Mouse (Mus musculus): ENCODE results near the gene Cpxm2.
A peak's percentile ranks its signal among the peaks of the same experiment; 100 is the strongest.

Cpxm2 gene

DNA sequence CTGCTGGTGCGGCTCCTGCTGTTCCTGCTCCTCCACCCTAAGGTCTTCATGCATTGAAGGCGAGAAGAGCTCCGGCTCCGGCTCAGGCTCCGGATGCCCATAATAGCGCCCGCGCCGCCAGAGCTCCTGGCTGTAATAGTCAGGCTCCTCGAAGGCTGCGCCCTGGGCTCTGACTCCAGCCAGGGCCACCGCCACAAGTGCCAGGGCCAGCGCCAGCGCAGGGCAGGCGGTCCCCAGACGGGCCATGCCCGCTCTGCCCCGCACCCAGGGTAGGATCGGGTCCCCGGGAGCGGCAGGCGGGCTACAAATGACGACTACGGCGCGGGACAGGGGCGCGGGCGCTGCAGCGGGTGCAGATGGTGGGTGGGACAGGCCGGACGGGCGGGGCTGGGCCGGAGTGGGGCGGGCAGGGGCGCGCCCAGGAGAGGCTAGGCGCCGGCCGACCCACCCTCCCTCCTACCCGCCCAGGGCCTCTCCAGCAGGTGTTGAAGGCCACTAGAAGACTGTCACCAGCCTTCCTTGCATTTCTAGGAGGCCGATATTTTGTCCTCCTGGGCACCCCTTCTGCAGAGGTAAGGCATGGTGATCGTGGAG, at the start of gene Cpxm2:
Gene Cpxm2, minus strand, starts transcription at position 372 of the 594 bp plus-strand sequence.
- peak; percentile 29 for DNase-seq (ENCODE audit: low spot score)

DNA sequence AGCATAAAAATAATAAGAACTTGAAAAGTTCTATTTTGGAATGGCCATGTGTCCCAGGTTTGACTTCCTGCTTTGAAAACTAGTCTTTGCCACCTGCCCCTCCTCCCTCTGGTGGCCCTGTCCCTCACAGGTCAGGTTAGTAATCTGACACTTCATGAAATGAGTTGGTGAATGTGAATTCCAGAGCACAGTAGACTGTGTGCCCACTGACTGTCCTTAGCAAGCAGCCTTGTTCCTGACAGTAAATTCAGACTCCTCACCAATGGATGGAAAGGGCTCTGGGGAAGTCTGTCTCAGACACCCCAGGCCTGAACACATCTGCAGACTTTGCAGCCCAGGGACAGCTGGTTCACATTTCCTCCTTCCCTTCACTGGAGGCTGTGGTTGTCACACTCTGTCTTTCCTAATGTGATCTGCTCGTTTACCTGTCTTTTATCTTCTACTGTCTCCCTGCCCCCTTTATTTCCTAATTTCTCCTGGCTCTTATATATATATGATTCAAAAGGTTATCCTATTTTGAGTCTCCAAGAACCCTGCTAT, 49.6 kb upstream of the Cpxm2 start:
- DNase-seq (ENCODE audit: low spot score) = peak; percentile 42

DNA sequence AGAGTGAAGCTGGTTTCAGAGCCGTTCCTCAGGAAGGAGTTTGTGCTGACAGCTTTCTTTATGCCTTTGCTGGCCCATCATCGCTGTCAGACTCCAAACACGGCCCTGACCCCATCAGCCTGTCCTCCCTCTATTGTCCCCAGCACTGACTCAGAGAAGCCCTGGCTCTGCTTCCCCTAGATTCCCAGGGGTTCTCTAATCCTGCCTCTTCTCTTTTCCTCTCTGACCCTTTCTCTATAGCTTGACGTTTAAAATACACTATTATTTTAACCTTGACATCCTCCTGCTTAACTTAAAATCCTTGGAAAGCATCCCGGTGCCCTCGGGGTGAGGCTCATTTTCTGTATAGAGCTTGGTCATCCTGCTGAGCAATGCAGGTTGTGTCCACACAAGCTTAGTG, 45.1 kb upstream of the Cpxm2 start:
- DNase-seq (ENCODE audit: low spot score) = no peak

DNA sequence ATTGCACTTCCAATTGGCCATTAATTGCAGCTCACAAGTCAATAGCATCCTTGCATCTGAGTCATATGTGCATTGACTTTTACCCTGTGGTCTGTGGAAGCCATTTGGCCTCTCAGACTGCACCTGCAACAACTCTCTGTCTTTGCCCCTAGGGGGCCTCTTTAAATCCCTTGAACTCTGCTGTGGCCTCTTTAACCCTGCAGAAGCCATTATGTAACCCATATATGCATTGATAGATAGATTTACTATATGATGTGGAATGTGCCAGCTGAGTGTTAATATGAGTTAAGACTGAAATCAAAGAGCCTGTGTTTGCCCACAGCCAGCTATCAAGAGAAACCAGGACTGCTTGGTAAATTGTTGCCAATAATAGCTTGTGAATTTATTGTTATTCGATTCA, 44.3 kb upstream of the Cpxm2 start:
- peak; percentile 19 for DNase-seq (ENCODE audit: low spot score)

DNA sequence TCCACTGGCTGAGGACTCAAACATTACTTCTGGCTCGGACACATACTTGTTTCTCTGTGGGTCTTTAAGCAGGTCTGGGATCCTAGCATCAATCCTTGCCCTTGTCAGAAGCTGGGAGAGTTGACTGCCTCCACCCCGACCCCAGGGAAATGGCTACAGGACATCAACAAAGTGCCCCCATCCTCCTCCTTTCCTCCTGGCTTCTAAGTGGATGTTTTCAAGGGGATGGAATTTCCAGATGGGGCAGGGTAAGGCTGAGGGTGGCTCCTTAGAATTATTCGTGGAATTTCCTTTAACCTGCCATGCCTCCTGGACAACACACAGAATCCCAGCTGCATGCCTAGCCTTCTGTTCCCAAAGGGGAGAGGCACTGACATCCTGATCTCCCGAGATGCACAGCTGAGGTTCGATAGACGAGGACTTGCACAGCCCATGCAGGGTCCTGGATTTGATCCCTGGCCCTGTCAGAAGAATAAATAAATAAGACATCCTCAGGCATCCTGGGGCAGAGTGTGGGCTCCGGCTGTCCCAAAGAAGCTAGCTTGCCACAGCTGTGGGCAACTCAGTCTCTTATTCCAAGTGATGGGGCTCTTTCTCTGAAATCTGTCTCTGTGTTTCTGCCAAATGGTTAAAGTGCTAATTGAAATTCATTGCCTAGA, 43.4 kb upstream of the Cpxm2 start:
- DNase-seq (ENCODE audit: low spot score) = peak; percentile 22

DNA sequence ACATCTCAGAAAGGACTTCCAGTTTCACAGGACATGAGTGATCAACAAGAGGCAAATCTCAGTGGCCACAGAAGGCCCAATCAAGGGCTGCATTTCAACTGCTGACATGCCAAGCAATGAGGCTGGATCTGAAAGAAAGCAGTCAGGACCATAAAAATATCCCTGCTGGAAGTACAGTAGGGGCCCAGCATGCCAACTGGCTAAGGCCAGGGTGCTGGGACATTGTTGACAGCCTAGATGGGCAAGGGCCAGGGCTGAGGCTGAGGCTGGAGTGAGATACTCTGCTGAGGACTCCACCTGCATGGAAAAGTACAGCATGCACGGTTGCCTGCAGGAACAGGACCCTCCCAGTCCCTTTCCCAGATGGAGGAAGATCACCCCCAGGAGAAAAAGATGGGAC, 42.0 kb upstream of the Cpxm2 start:
- DNase-seq (ENCODE audit: low spot score) = no peak

DNA sequence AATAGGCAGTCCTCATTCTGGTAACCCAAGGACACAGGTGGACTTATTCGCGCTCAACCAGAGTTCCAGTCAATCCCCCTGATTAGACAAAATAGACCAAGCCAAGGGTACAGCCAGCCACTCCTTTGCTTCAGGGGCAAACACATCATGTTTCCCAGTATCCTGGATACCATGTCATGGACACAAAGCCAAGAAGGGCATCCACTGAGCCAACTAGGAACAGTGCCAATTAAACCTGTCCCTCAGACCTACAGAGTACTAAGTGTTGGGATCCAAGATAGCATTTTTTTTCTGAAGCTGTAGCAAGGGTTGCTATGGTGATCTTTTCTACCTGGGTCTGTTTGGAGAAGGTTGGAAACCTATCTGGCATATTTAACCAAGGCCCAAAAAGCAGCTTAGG, 39.1 kb upstream of the Cpxm2 start:
- DNase-seq (ENCODE audit: low spot score) = no peak

DNA sequence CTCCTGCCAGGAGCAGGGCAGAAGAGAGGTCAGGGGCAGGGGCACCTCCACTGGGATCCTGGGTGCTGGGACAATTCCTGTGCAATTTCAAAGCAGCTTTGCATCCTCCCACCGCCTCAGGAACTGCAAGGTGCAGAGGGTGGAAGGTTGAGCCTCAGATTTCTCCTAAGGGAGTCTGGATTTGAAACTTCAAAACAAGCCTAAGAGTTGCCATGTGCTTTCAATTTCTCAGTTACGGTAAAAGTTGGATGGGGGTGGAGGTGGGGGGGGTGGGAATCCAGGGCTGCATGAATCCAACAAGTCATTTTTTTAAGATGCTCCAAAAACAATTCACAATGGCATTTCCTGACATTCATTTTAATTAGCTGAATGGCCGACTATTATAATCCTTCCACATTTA, 32.9 kb upstream of the Cpxm2 start:
- no peak for DNase-seq (ENCODE audit: low spot score)

DNA sequence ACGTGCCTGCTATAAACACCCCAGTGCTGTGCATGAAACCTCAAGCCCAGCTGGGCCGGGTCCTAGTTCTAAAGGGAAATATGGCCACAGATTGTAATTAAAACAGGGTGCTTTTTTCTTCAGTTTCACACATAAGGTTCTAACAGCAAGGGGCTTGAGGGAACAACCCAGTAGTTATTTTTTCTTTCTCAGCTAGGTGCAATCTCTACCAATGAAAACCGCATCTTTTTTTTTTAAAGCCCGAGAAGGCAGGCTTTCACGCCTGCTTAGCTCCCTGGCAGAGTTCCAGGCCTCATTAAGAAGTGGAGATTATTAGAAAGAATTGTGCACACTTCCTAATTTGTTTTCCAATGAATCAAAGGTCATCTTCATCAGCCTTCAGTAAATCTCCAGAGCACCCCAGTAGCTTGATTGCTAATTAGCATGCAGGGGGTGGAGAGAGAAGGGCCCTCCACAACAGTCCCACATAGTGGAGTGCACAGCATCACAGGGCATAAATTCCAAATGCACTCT, 29.4 kb upstream of the Cpxm2 start:
- no peak for DNase-seq (ENCODE audit: low spot score)

DNA sequence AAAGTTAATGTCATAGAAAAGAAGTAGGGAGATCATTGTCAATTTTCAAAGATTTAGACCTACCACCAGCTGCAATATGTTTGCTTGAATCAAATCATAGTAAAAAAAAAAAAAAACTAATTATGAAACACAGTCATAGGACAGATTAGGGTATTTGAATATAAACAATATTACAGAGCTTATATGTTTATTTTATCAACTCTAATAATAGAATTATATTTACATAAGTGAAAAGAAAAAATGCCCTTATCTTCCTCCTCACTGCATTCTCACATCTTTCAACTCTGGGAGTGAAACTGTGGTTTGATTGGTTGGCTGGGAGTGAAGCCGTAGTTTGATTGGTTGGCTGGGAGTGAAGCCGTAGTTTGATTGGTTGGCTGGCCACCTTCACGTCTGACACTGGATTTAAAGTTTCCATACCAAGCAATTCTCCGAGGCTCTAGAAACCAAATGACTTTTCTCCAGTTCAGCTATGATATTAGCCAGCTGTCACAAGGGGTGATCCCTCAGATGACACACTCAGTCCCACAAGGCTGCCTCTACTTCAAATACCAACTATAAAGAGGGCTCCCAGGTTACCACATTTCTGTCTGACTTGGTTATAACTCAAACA, 27.2 kb upstream of the Cpxm2 start:
- DNase-seq (ENCODE audit: low spot score) = no peak

DNA sequence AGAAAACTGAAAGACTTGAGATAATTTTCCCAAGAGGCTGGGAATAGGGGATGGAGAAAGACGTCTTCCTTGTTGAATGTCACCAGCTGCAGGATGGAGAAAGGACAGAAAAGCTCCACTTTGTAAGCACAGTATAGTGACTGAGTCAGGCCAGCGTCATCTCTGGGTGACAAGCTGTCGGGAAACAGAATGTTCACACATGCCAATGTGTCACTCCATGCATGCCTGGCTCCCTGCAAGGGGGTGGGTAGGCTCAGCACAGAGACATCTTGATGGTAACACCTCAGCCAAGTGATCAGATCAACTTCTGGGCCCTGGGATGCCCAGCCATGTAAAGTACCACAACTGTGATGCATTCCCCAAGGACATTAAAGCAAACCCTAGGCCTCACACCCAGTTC, 26.5 kb upstream of the Cpxm2 start:
- DNase-seq (ENCODE audit: low spot score) = no peak

DNA sequence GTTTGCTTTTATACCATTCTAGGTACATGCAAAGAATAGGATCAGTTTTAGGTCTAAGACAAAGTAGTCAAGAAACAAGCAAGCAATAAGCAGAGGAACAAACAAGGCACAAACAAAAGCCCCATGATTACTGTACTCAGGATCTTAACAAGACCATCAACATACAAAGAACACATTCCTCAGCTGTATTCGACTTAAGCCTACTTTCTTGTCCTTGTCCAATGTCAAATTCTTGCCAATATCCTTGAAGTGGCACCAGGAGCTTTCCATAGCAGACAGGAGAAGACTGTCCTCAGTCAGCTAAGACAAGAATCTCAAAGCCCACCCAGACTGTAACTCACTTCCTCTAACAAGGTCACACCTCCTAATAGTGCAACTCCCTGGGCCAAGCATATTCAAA, 24.5 kb upstream of the Cpxm2 start:
- no peak for DNase-seq (ENCODE audit: low spot score)

DNA sequence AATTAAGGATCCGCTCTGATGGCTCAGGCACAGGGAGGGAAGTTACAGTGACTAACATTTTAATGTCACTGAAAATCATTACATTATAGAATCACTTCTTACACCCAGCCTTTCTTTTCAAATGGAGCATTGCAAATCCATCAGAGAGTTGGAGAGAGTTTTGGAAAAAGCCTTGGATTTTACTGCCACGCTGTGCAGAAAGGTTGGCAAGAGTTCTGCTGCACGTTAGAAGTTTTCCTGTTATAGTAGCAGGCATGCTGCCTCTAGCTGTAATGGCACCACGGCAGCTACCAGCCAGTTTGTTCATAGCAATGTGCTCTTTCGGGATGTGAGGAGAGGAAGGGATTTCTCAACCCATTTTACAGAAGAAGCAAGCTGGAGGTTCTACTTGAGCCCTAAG, 20.2 kb upstream of the Cpxm2 start:
- no peak for DNase-seq (ENCODE audit: low spot score)

DNA sequence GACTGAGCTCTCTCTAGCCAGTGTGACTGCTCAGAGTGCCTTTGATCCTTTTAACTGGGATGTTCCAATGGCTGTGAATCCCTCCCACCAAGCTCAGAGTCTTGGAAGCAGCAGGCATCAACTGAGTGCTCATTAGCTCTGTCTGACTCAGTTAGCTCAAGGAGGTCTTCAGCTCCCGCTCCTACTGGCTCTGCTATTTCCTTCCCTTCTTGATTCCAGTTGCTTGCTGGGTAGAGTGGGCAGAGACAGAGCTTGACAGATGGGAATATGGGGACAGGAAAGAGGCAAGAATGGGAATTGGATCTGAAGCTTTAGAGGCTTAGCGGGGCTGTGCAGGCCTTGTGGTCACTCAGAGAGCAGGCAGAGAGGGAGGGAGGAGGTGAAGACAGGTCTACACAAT, 19.8 kb upstream of the Cpxm2 start:
- no peak for DNase-seq (ENCODE audit: low spot score)

DNA sequence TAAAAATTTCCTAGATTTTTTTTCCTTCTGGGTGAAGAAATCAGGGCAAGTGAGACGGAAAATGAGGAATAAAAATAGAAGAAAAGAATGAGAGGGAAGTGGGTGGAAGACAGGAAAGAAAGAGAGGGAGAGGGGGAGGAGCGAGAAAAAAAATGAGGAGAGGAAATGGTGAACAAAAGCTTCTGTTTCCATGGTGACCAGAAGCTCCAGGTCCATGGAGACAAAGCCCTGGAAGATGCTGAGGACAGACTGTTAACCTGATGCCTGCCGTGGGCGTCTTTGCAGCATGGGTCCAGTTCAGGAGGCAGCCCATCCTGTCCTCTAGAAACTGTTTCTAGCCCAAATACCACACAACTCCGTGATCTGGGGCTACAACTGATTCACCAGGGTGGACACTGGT, 17.7 kb upstream of the Cpxm2 start:
- DNase-seq (ENCODE audit: low spot score) = no peak

DNA sequence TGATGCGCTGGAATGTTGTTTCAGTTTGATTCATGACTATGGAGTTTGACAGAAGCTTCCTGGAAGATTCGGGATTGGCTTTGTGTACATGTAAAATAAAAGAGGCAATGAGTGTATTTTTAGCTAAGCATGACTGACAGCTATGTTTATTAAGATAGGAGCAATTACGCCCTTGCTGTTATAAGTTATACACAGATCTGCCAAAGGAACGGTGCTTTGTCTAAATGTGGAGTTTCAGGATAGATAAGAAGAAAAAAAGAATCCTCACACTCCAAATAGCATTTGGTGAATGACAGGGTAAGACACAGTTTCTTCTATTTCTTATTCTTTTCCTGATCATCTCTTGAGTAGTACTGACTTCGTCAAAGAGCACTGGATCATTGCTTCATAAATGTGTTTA, 17.2 kb upstream of the Cpxm2 start:
- DNase-seq (ENCODE audit: low spot score) = no peak

DNA sequence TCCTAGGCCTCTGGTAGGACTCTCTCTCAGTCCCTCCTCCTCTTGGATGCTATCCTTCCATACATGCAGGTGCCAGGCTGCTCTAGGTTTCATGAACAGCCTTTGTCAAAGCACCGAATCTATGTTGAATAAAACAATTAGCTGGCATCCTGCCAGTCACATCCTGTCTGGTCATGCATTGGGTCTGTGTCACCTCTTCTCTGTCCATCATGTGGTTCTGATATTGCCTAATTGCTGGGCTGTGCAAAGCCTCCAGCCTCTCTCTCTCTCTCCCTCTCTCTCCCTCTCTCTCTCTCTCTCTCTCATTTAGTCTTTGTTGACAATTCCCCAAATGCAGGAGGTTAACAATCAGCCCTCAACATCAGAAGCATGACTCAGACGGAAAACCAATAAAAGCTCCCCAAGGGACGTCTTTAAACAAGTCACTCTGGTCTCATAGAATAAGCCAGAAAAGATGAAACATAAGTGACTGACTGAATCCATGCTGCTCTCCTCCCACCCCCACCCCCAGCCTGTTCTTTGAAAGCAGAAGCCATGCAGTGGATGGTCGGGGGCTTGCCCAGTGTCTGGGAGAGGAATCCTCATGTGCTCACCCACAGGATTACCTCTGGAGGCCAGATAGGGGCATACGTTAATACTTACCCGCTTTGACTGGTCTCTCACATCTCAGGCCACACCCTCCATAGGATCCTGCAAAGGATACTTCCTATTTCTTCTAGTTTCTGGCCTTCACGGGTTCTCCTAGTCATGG, 15.1 kb upstream of the Cpxm2 start:
- no peak for DNase-seq (ENCODE audit: low spot score)

DNA sequence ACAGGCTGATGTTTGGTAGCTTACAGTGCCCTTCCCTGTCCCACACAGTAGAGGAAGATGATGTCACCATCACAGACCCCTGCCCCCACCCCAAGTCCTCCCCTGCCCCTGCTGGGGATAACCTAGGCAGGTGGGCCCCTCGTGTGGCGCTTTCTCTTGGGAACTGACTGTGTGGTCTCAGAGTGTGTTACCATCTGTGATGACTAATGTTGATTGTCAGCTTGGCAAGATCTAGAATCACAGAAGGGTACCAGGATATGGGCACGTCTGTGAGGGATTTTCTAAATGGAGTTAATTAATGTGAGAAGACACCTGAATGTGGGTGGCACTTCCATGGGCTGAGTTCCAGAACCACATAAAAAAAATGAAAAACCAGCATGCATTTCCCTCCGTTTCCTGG, 12.7 kb upstream of the Cpxm2 start:
- DNase-seq (ENCODE audit: low spot score) = no peak

DNA sequence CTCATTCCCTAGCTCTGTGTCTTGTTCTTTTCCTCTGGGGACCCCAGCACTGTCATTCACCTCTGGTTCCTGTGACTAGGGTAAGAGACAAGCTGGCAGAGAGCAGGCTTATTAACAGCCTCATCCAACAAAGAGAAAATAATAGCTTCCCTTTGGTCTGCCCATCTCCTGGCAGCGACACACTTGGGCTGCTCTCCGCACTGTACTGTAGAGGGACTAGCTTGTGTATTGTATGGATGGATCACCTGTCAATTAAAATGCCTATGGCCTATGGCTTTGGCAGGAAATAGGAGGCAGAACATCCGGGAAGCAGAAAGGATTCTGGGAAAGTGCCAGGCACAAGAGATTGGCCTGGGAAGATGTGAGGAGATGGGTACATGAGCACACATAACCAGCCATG, 7.7 kb upstream of the Cpxm2 start:
- no peak for DNase-seq (ENCODE audit: low spot score)

DNA sequence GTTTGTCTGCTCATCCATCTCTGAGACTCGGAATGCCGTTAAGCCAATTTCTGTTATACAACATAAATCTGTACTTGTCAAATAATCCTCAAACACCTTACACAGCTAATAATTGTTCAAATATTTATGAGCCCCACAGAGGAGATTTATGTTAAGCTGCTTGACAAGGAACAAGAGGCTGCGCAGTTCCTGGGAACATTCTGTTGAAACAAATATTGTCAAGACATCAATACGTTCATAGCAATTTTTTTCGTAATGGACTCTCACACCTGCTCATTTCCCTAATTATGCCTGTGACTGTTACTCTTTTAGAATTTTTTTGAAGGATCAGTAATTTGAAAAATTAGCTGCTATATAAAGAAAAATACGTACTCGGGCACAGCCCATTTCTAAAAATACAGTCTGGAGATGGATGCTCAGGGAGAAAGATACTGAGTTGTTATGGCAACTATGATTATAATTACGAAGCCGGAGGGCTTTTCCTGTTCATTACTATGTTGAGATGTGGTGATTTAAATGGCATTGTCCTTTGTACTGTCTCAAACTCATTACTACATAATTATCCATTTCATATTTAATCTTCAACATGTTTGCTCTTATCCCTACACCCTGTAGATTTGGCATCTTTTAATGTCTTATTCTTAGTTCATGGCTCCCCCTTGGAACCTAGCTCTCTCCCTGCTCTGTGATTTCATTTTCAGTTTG, 3.9 kb upstream of the Cpxm2 start:
- no peak for DNase-seq (ENCODE audit: low spot score)

DNA sequence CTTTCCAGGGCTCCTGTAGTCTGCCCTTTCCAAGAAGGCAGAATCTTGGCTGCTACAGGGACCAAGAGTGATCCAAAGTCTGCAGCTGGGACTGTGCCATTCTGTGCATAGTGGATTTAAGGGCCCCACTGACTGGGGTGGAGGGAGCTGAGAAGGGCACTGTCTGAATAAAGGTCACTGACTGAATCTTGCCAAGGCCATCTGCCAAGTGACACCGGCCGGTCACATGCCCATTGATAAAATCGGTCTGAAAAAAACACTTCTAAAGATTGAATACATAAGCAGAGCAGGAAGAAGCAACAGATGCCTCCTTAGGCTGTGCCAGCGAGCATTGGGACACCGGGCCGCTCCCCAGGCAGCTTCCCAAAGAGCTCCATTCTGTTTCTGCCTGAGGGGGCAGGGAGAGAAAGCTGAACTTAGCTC, 803 bp downstream of the Cpxm2 start:
- DNase-seq (ENCODE audit: low spot score) = no peak

DNA sequence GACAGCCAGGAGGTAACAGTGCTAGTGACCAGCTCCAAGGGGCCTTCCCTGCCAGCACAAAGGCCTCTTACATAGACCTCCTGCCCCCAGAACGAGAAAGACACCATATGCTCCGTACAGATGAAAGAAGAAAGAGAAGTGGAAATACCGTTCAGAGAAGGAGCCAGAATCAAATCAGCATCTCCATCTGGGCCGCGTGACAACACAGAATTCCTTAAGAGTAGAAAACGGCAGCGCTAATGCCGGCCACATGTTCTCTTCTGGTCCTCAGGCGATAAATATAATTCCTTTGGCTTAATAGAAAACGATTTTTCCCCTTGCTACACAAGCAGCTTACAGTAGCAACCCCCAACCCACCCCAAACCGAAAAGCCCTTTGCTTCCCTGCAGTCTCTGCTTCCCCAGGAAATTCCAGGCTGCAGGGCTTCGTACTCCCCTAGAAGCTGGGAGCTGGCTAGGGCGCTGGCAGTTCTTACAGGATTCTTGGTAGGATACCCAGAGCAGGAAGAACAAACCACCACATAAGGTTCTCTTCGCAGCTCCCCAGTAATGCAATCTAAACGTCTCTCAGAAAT, 9.2 kb downstream of the Cpxm2 start:
- DNase-seq (ENCODE audit: low spot score) = peak; percentile 7

Measured in embryo, embryonic 10.5 days (tissue).